Mouse (Mus musculus): ENCODE results near the gene Gm49342.
"Not testable (repeated sequence)": the region's sequence is repeated elsewhere in the genome, so short reads cannot be mapped to it uniquely, and the experiment has no call there.

The Gm49342 gene

GRCm38 (mm10) chr14:50943932-50944667 is at the start of gene Gm49342:
Gm49342 (plus strand) TSS chr14:50944517.
- DNase-seq (ENCODE audit: low spot score), result peak; percentile 88

DNA sequence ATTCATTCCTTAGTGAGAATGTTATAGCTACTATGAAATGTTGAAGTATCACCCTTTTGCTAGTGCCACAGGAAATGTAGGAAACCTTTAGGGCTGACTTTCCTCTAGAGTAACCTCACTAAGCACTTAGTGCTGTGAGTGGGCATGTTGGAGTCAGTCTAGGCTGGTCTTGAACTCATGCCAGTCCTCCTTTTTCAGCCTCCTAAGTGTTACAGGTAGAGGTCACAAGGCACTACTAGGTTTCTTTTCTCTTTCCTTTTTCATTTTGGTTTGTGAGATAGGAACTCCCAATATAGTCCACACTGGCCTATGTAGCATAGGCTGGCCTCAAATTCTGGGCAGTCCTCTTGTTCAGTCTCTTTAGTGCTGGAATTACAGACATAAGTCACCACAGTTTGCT is 48.9 kb upstream of the Gm49342 start:
- DNase-seq (ENCODE audit: low spot score), result no peak

- peak; percentile 21 for DNase-seq (ENCODE audit: low spot score)
Observed at GRCm38 (mm10) chr14:50895985-50896746, 48.2 kb upstream of the Gm49342 start.

GRCm38 (mm10) chr14:50896747-50897373 is 47.5 kb upstream of the Gm49342 start:
- DNase-seq (ENCODE audit: low spot score), result no peak

DNA sequence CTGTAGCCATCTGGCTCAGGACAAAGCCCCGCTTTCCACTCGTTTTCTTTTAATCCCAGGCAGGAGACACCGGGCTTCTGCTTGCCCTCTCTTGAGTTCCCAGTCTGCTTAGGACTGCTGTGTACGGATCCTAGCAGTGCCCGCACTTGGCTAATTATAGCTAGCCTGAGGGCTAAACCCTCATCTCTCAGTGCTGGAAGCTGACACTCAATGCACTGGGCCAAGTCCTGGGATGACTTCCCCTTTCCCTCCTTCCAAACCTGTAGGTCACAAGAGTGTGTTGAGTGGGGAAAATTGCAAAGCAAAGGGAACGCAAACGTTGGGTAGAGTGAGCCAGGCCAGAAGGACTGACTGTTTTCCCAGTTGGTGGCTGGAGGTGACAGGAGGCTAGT is 46.9 kb upstream of the Gm49342 start, which contains the start of gene Klhl33:
Gene Klhl33, minus strand, starts transcription at position 134 of the 392 bp plus-strand sequence.
- DNase-seq (ENCODE audit: low spot score), result no peak

- not testable (repeated sequence) for DNase-seq (ENCODE audit: low spot score)
Observed at GRCm38 (mm10) chr14:50897992-50898391, 46.3 kb upstream of the Gm49342 start.

GRCm38 (mm10) chr14:50903973-50904827 is 40.1 kb upstream of the Gm49342 start:
- DNase-seq (ENCODE audit: low spot score), result no peak

GRCm38 (mm10) chr14:50904828-50905129 is 39.5 kb upstream of the Gm49342 start:
- DNase-seq (ENCODE audit: low spot score), result no peak

- DNase-seq (ENCODE audit: low spot score), result not testable (repeated sequence)
Observed at GRCm38 (mm10) chr14:50905327-50905726, 39.0 kb upstream of the Gm49342 start.

DNA sequence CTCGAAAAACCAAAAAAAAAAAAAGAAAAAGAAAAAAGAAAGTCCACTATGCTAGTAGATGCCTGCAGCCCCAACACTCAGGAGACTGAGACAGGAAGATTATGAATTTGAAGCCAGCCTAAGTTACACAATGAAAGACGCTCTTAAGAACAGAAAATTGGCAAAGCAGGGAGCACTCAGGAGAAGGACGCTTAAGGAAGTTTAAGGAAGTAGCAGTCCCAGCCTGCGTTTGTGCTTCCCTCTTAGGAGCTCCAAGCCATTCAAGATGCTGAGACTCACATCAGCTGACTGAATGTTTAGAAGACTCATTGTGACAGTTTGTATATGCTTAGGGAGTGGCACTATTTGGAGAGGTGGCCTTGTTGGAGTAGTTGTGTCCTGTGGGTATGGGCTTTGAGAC is 36.2 kb upstream of the Gm49342 start:
- no peak for DNase-seq (ENCODE audit: low spot score)

DNA sequence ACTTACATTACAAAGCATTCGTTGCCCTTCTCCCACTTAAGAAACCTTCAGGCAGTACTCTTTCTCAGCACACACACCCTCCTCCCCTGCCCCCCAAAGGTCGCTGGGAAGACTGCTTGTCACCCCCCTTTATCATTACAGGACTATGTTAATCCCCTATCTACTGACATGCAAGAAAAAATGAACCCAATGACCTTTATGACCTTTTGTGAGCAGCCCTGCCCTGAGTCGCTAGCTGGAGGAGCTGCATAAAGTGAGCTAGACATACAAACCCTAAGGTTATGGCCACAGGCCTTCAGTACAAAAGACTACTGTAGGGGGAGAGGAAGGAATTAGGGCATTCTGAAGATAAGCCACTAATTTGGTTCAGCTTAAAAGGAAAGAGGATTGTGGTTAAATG is 33.0 kb upstream of the Gm49342 start:
- DNase-seq (ENCODE audit: low spot score), result no peak

DNA sequence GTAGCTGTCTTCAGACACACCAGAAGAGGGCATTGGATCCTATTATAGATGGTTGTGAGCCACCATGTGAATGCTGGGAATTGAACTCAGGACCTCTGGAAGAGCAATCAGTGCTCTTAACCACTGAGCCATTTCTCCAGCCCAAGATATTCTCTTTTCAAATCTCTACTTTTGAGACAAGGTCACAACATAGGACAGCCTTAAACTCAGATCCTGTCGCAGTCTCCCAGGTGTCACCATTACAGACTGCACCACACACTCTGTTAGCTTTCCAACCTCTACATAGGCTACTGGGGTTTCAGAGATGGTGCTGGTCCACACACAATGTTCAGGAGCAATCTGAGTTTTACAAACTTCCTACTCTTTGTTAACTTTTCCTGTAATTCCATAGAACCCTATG is 20.9 kb upstream of the Gm49342 start:
- DNase-seq (ENCODE audit: low spot score), result not testable (repeated sequence)

DNA sequence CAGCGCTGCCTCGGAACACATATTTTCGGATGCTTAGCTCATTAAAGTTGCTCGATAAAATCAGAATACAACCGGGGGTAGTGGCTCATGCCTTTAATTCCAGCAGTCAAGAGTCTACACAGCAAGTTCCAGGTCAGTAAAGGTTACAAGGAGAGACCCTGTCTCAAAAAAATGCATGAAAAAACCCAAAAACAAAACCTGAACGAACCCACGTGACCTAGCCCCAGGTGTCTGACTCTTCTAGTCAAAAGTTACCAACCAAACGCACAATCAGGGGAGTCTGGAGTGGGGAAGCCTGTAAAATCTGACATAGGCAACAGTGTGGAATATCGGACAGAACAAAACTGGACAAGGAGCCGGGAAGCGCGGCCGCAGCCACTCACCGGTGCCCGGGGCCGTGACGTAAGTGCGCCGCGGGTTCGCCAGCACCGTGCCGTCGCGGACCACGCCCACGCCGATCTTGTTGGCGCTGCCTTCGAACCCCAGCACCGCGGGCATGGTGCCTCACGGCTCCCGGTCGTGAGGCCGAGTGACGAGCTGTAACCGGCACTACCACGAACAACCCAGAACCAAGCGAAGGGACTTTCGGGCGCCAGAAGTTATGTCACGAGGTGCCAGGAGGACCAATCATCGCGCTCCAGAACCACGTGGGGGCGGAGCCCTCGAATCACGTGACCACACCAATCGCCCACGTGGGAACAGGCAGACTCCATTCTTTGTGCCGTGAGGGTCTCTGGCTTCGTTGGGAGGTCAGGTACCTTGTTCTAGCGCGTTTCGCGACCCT is 19.8 kb upstream of the Gm49342 start, which contains the start of the genes Osgep and Apex1:
Gene Osgep, minus strand, starts transcription at position 613 of the 784 bp plus-strand sequence.
Gene Apex1, plus strand, starts transcription at position 688 of the 784 bp plus-strand sequence.
- DNase-seq (ENCODE audit: low spot score), result peak; percentile 95

DNA sequence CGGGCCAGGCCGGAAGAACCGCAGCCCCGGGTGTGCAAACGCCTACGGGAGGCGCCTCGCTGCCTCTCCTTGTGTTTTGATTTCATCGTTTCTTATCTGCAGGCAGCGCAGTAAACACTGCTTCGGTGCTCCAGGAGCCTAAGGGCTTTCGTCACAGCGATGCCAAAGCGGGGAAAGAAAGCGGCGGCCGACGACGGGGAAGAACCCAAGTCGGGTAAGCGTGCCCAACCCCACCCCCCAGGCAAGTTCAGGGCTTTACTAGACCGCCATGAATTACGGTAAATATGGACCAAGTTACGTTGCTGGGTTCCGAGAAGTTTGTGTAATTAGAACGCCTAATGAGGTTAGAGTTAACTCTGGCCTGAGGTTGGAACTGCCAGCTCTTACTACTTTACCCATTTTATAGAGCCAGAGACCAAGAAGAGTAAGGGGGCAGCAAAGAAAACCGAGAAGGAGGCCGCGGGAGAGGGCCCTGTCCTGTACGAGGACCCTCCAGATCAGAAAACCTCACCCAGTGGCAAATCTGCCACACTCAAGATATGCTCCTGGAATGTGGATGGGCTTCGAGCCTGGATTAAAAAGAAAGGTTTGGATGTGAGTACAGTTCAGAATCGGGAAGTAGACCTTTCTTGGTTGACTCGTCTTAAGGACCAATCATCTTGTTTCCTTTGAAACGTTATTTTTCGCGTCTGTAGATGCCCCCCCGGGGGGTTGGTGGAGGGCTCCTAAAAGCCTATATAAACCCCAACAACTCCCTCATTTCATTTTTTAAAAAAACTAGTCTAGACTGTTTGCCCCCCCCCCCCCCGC is 19.0 kb upstream of the Gm49342 start:
- no peak for DNase-seq (ENCODE audit: low spot score)

GRCm38 (mm10) chr14:50927366-50927765 is 17.0 kb upstream of the Gm49342 start:
- DNase-seq (ENCODE audit: low spot score), result no peak

GRCm38 (mm10) chr14:50929951-50930350 is 14.4 kb upstream of the Gm49342 start:
- DNase-seq (ENCODE audit: low spot score), result no peak

DNA sequence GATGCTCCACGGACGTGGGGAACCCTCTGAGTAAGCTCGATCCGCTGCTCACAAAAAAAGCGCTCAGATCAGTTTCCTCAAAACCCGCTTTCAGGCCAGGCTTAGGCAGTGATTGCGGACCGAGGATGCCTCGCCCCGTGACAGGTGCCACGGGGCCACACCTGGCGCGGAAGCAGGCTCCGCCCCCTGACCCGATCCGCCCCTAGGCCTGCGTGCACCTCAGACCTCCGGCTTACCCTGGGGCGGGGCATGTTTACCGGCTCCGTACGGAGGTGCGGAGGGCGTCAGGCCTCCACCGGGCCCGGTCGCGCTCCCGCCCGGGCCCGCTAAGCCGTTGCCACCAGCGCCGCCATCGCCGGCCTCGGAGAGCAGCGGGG is 14.0 kb upstream of the Gm49342 start:
- DNase-seq (ENCODE audit: low spot score), result peak; percentile 85

- DNase-seq (ENCODE audit: low spot score), result peak; percentile 99
Observed at GRCm38 (mm10) chr14:50930754-50931492, 13.4 kb upstream of the Gm49342 start, which contains the start of the genes Pip4p1 and Pnp. Pip4p1 (minus strand) TSS chr14:50930856. Pnp (plus strand) TSS chr14:50931082.

DNA sequence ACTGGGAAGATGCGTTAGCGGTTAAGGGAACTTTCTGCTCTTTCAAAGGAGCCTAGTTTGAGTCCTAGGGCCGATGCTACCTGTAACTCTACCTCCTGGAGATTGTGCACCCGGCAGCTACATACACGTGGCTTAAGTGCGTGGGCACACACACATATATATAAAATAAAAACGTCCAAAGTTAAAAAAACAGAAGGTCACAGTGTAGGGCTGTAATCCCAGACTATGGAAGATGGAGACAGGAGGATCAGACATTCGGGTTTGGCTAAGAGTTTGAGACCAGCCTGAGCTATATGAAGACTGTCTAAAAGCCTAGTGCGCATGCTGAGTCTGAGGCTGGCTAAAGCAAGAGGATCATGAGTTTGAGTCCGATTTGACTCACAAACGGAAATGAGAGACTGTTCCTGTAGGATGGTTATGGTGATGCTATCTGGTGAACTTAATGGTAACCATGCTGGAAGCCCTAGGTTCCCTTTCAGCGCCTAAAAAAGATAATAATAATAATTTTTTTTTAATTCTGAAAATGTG is 12.8 kb upstream of the Gm49342 start:
- DNase-seq (ENCODE audit: low spot score), result no peak

Measured in testis, postnatal 14 days (tissue).